Mouse (Mus musculus) forebrain, embryonic 15.5 days (tissue): Measurements from ENCODE around the gene Ppp1r9b. TPM values are rescaled to one million over a fixed set of nuclear protein-coding genes. Genes with fewer than 3 reads are reported as not detected.
A peak's percentile ranks its signal among the peaks of the same experiment; 100 is the strongest.
"Not testable (repeated sequence)": the region's sequence is repeated elsewhere in the genome, so short reads cannot be mapped to it uniquely, and the experiment has no call there.

Source experiments
- ATAC-seq: fragments of 200-750 bp; cut with Nextera tagmentation; replicated peaks from 2 replicates; pipeline ENCODE4 v1.8.0; 2017; ENCODE audit warnings: mild to moderate bottlenecking, moderate TSS enrichment, moderate library complexity
- H3K27ac ChIP-seq: fragments of 300-500 bp; sonication (generic); replicated peaks from 2 replicates; pipeline ENCODE4 v1.5.1; 2015; ENCODE audit warnings: mild to moderate bottlenecking, inconsistent platforms
- H3K27me3 ChIP-seq: fragments of 300-500 bp; sonication (generic); 2 replicates; pipeline ENCODE4 v1.6.1; 2015; ENCODE audit warnings: inconsistent platforms
- H3K36me3 ChIP-seq: fragments of 300-500 bp; sonication (generic); 2 replicates; pipeline ENCODE4 v1.6.1; 2015; ENCODE audit warnings: mild to moderate bottlenecking, inconsistent platforms
- H3K4me1 ChIP-seq: fragments of 300-500 bp; sonication (generic); 2 replicates; pipeline ENCODE4 v1.6.1; 2015; ENCODE audit warnings: inconsistent platforms
- H3K4me2 ChIP-seq: fragments of 300-500 bp; sonication (generic); replicated peaks from 2 replicates; pipeline ENCODE4 v1.6.1; 2015; ENCODE audit warnings: mild to moderate bottlenecking, inconsistent platforms
- H3K4me3 ChIP-seq: fragments of 300-500 bp; sonication (generic); 2 replicates; pipeline ENCODE4 v1.5.1; 2015; ENCODE audit warnings: mild to moderate bottlenecking, inconsistent platforms
- H3K9ac ChIP-seq: fragments of 300-500 bp; sonication (generic); replicated peaks from 2 replicates; pipeline ENCODE4 v1.6.1; 2015; ENCODE audit warnings: mild to moderate bottlenecking, inconsistent platforms
- H3K9me3 ChIP-seq: fragments of 300-500 bp; sonication (generic); 2 replicates; pipeline ENCODE4 v1.6.1; 2016; ENCODE audit warnings: inconsistent platforms
- WGBS: fragments of 180-500 bp; shearing (Covaris S2); methylation state at CpG from one replicate; pipeline ENCODE4 v1.1.7; 2015; ENCODE audit warnings: mixed read lengths; 5-methylcytosine and 5-hydroxymethylcytosine counted together
- polyA plus RNA-seq: library from polyadenylated mRNA; unstranded; fragments of >200 nt; fragmentation: Nextera tagmentation; extraction: Ambion mirVana; gene quantifications from 2 replicates; pipeline ENCODE4 v1.2.1, GENCODE M21; 2015

The Ppp1r9b gene
- polyA plus RNA-seq, 1 experiment from 2014 or later = 23.0 TPM

- ATAC-seq = no peak
- Histone ChIP-seq H3K9me3 (no peaks in the 10 kb centered on the region), H3K4me1 (peaks cover 52% of the 10 kb centered on the region), H3K27ac (no peak overlapping the region), H3K27me3 (no peaks in the 10 kb centered on the region), H3K4me2 (no peak overlapping the region), H3K36me3 (peaks cover 63% of the 10 kb centered on the region), H3K4me3 (no peak overlapping the region), H3K9ac (no peak overlapping the region)
- 92% methylated on average over 8 of the region's 8 CpGs for WGBS
These were observed 11.9 kb downstream of the Ppp1r9b start for GRCm38 (mm10) chr11:95002705-95003104.

- Histone ChIP-seq H3K4me2 (no peak overlapping the region), H3K27ac (peak overlapping the region; percentile 82), H3K36me3 (peaks cover 51% of the 10 kb centered on the region), H3K9ac (no peak overlapping the region), H3K4me1 (peaks cover 54% of the 10 kb centered on the region), H3K27me3 (no peaks in the 10 kb centered on the region), H3K4me3 (no peak overlapping the region), H3K9me3 (no peaks in the 10 kb centered on the region)
- WGBS = 85% methylated on average over 12 of the region's 12 CpGs
- no peak for ATAC-seq
These were observed 13.5 kb downstream of the Ppp1r9b start for GRCm38 (mm10) chr11:95004136-95004936.

- Histone ChIP-seq H3K9ac (no peak overlapping the region), H3K36me3 (peaks cover 46% of the 10 kb centered on the region), H3K27me3 (no peaks in the 10 kb centered on the region), H3K4me1 (peaks cover 56% of the 10 kb centered on the region), H3K9me3 (no peaks in the 10 kb centered on the region), H3K4me2 (no peak overlapping the region), H3K27ac (peak overlapping the region; percentile 82), H3K4me3 (no peak overlapping the region)
- 54% methylated on average over 6 of the region's 6 CpGs for WGBS
- ATAC-seq = no peak
These were observed 14.0 kb downstream of the Ppp1r9b start for GRCm38 (mm10) chr11:95004937-95005198.

GRCm38 (mm10) chr11:95006038-95006437, 15.2 kb downstream of the Ppp1r9b start:
- H3K4me3 ChIP-seq = peak overlapping the region; percentile 33; the same call in 1 of the 2 replicates
- peak overlapping the region; percentile 42; the same call in 1 of the 2 replicates for H3K9ac ChIP-seq
- H3K27me3 ChIP-seq = no peaks in the 10 kb centered on the region
- peaks cover 36% of the 10 kb centered on the region for H3K36me3 ChIP-seq
- 33% methylated on average over 4 of the region's 4 CpGs for WGBS
- H3K27ac ChIP-seq = peak overlapping the region; percentile 82
- H3K4me2 ChIP-seq = peak overlapping the region; percentile 53
- ATAC-seq = no peak
- peaks cover 46% of the 10 kb centered on the region for H3K4me1 ChIP-seq
- no peaks in the 10 kb centered on the region for H3K9me3 ChIP-seq

GRCm38 (mm10) chr11:95006525-95007219, 15.8 kb downstream of the Ppp1r9b start:
- Histone ChIP-seq H3K4me2 (peak overlapping the region; percentile 53), H3K9me3 (no peaks in the 10 kb centered on the region), H3K27me3 (no peaks in the 10 kb centered on the region), H3K4me3 (peak overlapping the region; percentile 33), H3K4me1 (peaks cover 49% of the 10 kb centered on the region), H3K36me3 (peaks cover 32% of the 10 kb centered on the region), H3K9ac (peak overlapping the region; percentile 42), H3K27ac (peak overlapping the region; percentile 82)
- peak; percentile 57 for ATAC-seq
- 1% methylated on average over 27 of the region's 27 CpGs for WGBS

GRCm38 (mm10) chr11:95007418-95007817, 16.6 kb downstream of the Ppp1r9b start:
- peak overlapping the region; percentile 53; the same call in 1 of the 2 replicates for H3K4me2 ChIP-seq
- H3K9me3 ChIP-seq = no peaks in the 10 kb centered on the region
- peaks cover 25% of the 10 kb centered on the region for H3K36me3 ChIP-seq
- peak overlapping the region; percentile 82 for H3K27ac ChIP-seq
- WGBS = 88% methylated on average over 3 of the region's 3 CpGs
- peaks cover 57% of the 10 kb centered on the region for H3K4me1 ChIP-seq
- no peak overlapping the region for H3K4me3 ChIP-seq
- no peaks in the 10 kb centered on the region for H3K27me3 ChIP-seq
- H3K9ac ChIP-seq = no peak overlapping the region
- no peak for ATAC-seq

- peaks cover 15% of the 10 kb centered on the region for H3K36me3 ChIP-seq
- peak overlapping the region; percentile 100 for H3K9ac ChIP-seq
- peak; percentile 4; the same call in 1 of the 2 replicates for ATAC-seq
- peak overlapping the region; percentile 99 for H3K4me3 ChIP-seq
- H3K4me1 ChIP-seq = peaks cover 70% of the 10 kb centered on the region
- no peaks in the 10 kb centered on the region for H3K9me3 ChIP-seq
- peak overlapping the region; percentile 83 for H3K4me2 ChIP-seq
- H3K27ac ChIP-seq = peak overlapping the region; percentile 97
- no peaks in the 10 kb centered on the region for H3K27me3 ChIP-seq
- WGBS = 30% methylated on average over 15 of the region's 15 CpGs
These were observed 18.1 kb downstream of the Ppp1r9b start for GRCm38 (mm10) chr11:95008661-95009628.

- Histone ChIP-seq H3K9me3 (no peaks in the 10 kb centered on the region), H3K27ac (peak within 1 kb of the TSS; percentile 97), H3K27me3 (no peaks in the 10 kb centered on the region), H3K4me3 (peak within 1 kb of the TSS; percentile 99), H3K4me1 (peaks cover 73% of the 10 kb centered on the region), H3K36me3 (peaks cover 18% of the 10 kb centered on the region), H3K4me2 (peak within 1 kb of the TSS; percentile 83), H3K9ac (peak within 1 kb of the TSS; percentile 100)
- WGBS = under 1% methylated on average over 32 of the region's 32 CpGs
- peak; percentile 84 for ATAC-seq
These were observed 18.8 kb downstream of the Ppp1r9b start, which contains the start of gene Samd14 for GRCm38 (mm10) chr11:95009629-95010014. Gene Samd14 (plus strand): TSS chr11:95009879.

GRCm38 (mm10) chr11:95010141-95010739, 19.4 kb downstream of the Ppp1r9b start:
- H3K4me3 ChIP-seq = peak overlapping the region; percentile 99
- peaks cover 16% of the 10 kb centered on the region for H3K36me3 ChIP-seq
- H3K27me3 ChIP-seq = no peaks in the 10 kb centered on the region
- under 1% methylated on average over 31 of the region's 40 CpGs for WGBS
- H3K27ac ChIP-seq = peak overlapping the region; percentile 97
- H3K4me1 ChIP-seq = peaks cover 74% of the 10 kb centered on the region
- no peaks in the 10 kb centered on the region for H3K9me3 ChIP-seq
- H3K4me2 ChIP-seq = peak overlapping the region; percentile 83
- ATAC-seq = peak; percentile 46
- H3K9ac ChIP-seq = peak overlapping the region; percentile 100

- Histone ChIP-seq H3K4me2 (peak overlapping the region; percentile 83), H3K27ac (peak overlapping the region; percentile 97), H3K9ac (peak overlapping the region; percentile 100), H3K4me3 (peak overlapping the region; percentile 99), H3K36me3 (peaks cover 15% of the 10 kb centered on the region), H3K4me1 (peaks cover 76% of the 10 kb centered on the region)
- ATAC-seq, H3K27me3 ChIP-seq, H3K9me3 ChIP-seq: not testable (repeated sequence)
- WGBS = 4% methylated on average over 4 of the region's 4 CpGs
These were observed 20.1 kb downstream of the Ppp1r9b start for GRCm38 (mm10) chr11:95010841-95011403.

GRCm38 (mm10) chr11:95011416-95011815, 20.6 kb downstream of the Ppp1r9b start:
- no peak for ATAC-seq
- Histone ChIP-seq H3K4me2 (peak overlapping the region; percentile 83), H3K27ac (peak overlapping the region; percentile 66), H3K4me1 (peaks cover 71% of the 10 kb centered on the region), H3K9me3 (no peaks in the 10 kb centered on the region), H3K4me3 (peak overlapping the region; percentile 99), H3K9ac (peak overlapping the region; percentile 100), H3K36me3 (peaks cover 17% of the 10 kb centered on the region), H3K27me3 (no peaks in the 10 kb centered on the region)
- 32% methylated on average over 1 of the region's 1 CpGs for WGBS
